Mouse (Mus musculus): ENCODE data around the gene Cdc14a. TPM values are rescaled to one million over a fixed set of nuclear protein-coding genes. Genes with fewer than 3 reads are reported as not detected.

Gene Cdc14a
- 1 to 10 TPM; 4.3 to 4.5 TPM for total RNA-seq (2021)

DNA sequence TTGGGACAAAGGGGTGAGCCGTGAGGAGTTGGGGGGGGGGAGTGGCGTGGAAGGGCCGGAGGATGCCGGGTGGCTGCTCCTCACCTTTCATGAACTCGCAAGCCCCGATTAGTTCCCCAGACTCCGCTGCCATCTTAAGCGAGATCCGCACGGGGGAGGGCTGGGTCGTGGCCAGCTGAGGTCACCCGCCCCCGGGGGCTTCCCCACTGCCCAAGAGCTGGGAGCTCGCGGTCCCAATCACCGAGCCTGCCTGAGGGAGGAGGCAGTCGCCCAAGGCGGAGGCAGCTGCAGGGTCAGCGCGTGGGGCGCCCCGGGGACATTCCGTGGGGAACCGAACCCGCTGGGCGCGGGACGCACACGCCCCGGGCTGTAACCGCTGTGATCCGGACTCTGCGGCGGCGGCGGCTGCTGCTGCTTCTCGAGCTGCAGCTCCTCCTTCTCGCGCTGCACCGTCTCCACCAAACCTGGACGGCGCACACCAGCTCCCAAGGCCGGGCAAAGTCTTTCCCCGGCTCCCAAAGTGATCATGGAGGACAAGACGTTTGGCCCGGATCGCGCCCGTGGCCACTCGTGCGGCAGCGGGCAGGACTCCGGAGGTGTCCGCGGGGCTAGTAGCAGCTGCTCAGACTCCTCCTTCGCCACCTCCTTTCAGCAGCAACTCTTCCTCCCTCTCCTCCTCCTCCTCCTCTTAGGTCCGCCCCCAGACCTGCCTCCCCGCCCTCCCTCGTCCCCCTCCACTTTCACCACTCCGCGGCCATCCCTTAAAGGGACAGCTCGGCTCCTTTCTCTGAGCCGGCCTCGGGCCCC is at the start of gene Cdc14a:
Gene Cdc14a (minus strand): TSS at position 680 of the 807 bp plus-strand sequence.
- peak; percentile 44 to 52 for DNase-seq (ENCODE audit: extremely low spot score in 1 of 2, low spot score in 1 of 2)

- no peak for DNase-seq (ENCODE audit: extremely low spot score in 1 of 2, low spot score in 1 of 2)
These were observed 41.9 kb upstream of the Cdc14a start for GRCm38 (mm10) chr3:116465709-116466108.

DNA sequence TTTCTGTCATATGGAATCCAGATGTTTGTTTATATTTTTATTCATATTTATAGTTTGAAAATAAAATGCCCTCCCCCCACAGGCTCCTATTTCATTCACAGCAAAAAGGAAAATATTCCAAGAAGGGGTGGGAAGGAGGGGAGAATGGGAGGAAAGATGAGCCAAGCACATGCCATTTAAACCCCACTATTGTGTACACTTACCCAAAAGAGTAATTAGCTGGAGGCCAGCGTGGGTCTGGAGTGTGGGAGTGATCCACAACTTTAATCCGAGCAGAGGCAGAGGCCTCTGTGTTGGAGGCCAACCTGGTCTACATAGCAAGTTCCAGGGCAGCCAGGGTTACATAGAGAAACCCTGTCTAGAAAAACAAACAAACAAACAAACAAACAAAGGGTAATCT is 40.5 kb upstream of the Cdc14a start:
- DNase-seq (ENCODE audit: extremely low spot score in 1 of 2, low spot score in 1 of 2), result no peak

- DNase-seq (ENCODE audit: extremely low spot score in 1 of 2, low spot score in 1 of 2), result no peak
These were observed 37.2 kb upstream of the Cdc14a start for GRCm38 (mm10) chr3:116461053-116461452.

DNA sequence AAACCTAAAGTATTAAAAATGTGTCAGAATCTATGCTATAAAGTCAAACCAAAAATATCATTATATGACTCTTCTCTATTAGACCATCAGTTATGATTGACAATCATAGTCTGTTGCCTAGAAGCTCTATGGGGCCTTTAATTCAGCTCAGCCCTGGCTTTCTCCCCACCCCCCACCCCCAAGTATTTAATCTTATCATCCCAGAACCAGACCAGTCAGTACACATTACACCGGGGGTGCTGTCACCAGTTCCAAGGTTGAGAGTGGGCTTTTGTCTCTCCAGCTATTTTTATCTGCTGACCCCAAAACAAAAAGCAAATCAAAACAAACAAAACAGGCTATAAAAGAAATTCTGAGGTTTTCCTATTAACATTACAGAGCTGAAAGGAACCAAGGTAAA is 30.7 kb upstream of the Cdc14a start:
- no peak for DNase-seq (ENCODE audit: extremely low spot score in 1 of 2, low spot score in 1 of 2)

DNA sequence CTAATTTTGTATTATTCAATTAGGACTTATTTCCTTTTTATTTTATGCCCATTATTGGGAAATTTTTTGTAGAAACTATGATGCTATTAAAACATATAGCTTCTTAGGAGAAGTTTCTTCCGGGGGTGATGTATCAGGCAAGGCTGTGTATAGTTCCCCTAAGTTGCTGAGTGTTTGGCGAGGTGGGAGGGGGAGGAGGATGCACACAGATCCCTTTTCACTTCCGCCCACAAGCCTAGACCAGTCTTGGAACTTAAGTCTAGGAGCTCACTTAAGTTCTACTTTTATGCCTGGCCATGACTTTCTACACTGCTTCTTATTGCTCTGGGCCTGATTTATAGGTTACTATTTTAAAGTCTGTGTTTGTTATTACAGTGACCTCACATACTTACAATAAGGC is 26.9 kb upstream of the Cdc14a start:
- DNase-seq (ENCODE audit: extremely low spot score in 1 of 2, low spot score in 1 of 2), result no peak

DNA sequence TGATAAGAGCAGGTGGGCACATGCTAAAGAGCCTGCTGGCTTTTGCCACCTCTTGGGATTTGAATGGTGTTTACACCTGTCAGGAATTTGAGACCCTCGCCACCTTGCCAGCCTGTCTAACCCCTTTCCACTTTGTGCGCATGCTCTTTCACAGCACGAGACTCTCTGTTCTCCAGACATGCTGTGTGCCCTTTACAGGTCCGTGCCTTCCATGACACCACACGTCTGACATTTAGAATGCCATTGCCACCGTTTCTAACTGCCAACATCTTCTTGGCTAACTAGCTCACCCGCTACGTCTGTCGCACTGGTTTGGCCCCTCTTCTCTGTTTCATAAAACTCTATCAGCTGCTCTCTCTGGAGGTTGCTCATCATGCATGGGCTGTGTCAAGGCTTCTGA is 20.5 kb upstream of the Cdc14a start:
- no peak for DNase-seq (ENCODE audit: extremely low spot score in 1 of 2, low spot score in 1 of 2)

DNA sequence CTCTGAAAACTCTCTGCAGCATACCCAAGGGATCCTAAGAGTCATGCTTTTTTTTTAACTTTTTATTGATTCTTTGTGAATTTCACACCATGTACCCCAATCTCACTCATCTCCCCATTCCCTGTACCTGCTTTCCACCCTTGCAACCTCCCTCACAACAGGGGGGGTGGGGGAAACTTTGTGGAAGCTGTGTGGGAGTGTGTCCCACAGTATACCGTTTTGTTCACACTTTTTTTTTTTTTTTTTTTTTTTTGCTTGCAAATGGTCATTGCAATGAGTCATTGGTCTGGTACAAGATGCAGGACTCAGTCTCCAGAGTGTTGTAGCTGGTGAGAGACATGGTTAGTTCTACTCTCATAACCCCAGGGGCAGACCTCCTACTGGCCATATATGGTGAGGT is 19.0 kb upstream of the Cdc14a start:
- DNase-seq (ENCODE audit: extremely low spot score in 1 of 2, low spot score in 1 of 2), result no peak

DNA sequence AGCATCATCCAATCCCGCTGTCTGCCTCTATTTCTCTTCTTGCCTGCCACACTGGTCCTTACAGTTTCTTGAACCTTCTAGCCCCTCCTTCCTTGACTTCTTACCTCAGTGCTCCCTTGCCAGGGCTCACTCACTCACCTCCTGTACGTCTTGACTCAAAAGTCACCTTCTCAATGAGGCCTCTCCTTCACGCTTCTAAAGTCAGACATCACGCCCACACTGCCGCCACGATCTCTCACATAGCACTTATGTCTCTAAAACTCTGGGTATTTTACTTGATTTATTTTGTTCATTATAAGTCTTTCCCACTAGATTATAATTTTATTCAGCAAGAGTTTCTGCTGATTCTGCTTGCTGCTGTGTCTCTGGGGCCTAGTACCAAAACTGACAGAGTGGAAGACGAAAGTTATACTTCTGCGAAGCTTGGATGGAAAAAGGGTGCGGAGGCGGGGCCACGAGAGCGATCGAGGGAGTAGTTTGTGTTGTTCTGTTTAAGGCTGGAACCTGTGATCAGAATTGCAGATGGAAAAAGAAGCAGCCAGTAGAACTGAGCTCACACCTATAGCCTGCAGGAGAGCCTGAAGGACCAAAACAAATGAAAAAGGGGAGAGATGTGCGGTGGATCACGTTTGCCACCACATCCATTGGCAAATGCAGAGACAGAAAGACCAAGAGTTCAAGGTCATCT is 17.8 kb upstream of the Cdc14a start:
- DNase-seq (ENCODE audit: extremely low spot score in 1 of 2, low spot score in 1 of 2), result no peak

DNA sequence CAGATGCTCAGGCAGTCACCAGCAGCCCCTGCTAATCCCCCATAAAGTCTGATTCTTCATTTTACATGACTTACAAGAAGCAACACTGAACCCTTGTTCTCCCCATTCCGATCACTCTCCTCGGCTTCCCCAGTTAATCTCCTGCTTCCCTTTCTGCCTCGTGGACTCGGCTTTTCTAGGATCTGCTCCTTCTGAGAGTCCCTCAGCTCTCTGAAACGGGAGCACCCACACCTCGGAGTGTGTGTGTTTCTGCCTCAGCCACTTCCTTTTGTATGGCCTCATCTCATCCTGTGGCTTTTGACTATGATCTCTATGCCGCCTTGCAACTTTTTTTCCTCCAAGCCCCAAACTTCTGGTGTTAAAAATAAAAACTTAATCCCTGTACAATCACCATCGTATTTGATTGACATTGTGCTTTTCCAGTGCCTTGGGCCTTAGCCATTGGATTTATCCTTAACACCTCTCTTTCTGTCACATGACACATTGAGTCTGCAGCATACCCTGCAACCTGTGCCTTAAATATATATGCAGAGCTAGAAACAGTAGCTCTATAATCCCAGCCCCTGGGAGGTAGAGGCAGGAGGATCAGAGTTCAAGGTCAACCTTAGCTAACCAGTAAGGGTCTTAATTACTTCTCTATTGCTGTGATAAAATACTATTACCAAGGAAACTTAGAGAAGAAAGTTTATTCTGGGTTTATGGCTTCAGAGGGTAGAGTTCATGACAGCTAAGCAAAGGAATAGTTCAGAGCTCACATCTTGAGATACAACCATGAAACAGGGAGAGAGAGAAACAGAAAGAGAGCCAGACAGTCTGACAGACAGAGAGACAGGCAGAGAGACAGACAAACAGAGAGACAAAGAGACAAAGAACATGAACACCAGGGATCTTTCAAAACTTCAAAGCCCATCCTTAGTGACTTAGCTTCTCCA is 16.5 kb upstream of the Cdc14a start:
- DNase-seq (ENCODE audit: extremely low spot score in 1 of 2, low spot score in 1 of 2), result no peak

DNA sequence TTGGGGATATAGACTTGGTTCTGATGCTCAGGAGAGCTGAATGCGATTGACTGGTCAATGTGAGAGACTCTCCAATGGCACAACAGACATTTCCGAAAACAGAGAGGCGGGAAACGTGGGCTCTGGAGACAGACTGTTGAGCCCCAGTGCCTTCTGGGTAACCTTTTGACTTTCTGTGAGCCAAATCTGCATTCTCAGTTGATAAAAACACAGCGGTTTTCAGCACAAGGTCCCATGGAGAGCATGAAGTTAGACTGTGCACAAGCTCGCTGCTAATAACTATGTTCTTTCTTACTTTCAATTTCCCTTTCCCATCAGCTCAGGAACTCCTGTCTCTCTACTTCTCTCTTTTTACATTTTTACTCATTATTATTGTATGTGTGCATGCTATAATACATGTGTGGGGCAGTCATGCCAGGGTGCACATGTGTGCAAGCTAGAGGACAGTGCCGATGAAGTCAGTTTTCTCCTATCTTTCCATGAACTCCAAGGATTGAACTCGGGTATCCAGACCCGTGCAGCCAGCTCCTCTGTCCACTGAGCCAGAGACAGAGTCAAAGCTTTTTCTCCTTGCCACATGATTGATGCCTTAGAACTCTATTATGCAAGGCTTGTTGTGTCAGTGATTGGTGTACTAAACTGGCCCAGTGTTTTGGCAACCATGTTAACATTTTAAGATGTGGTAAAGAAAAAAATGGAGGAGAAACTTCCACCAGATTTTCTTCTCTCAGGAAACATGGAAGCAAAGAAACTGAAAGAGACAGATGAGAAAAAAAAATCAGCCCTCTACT is 13.2 kb upstream of the Cdc14a start:
- no peak for DNase-seq (ENCODE audit: extremely low spot score in 1 of 2, low spot score in 1 of 2)

- no peak for DNase-seq (ENCODE audit: extremely low spot score in 1 of 2, low spot score in 1 of 2)
These were observed 12.3 kb upstream of the Cdc14a start for GRCm38 (mm10) chr3:116436113-116436512.

DNA sequence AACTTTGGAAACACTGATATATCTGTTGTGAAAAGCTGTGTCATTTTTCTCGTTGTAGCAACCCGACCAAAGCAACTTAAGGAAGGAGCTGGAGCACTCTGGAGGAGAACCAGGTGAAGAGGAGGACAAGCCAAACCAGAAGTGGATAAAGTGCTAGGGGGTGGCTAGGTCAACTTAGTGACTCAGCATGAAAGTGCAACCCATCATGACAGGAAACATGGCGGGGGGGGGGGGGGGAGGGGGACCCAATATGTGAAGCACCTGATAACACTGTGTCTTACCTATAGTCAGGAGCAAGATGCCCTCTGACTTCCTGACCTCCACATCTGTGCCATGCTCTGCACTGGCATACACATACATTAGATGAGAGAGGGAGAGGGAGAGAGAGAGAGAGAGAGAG is 10.9 kb upstream of the Cdc14a start:
- DNase-seq (ENCODE audit: extremely low spot score in 1 of 2, low spot score in 1 of 2), result no peak

- DNase-seq (ENCODE audit: extremely low spot score in 1 of 2, low spot score in 1 of 2), result no peak
These were observed 2.1 kb upstream of the Cdc14a start for GRCm38 (mm10) chr3:116425901-116426300.

DNA sequence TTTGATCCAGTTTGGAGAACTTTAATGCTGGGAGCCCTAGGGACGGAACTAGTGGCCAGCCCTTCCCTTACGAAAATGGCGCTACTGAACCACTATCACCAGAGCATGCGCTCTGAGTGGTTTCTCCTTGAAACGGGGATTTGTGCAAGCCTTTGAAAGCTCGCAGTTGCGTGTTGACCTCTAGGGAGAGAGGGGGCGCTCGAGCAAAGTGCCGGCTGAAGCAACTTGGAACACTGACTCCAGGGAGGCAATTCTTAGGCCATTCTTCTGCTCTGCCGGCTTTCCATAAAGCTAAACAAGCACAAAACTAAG is 1.1 kb upstream of the Cdc14a start:
- peak; percentile 23 to 63 for DNase-seq (ENCODE audit: extremely low spot score in 1 of 2, low spot score in 1 of 2)

DNA sequence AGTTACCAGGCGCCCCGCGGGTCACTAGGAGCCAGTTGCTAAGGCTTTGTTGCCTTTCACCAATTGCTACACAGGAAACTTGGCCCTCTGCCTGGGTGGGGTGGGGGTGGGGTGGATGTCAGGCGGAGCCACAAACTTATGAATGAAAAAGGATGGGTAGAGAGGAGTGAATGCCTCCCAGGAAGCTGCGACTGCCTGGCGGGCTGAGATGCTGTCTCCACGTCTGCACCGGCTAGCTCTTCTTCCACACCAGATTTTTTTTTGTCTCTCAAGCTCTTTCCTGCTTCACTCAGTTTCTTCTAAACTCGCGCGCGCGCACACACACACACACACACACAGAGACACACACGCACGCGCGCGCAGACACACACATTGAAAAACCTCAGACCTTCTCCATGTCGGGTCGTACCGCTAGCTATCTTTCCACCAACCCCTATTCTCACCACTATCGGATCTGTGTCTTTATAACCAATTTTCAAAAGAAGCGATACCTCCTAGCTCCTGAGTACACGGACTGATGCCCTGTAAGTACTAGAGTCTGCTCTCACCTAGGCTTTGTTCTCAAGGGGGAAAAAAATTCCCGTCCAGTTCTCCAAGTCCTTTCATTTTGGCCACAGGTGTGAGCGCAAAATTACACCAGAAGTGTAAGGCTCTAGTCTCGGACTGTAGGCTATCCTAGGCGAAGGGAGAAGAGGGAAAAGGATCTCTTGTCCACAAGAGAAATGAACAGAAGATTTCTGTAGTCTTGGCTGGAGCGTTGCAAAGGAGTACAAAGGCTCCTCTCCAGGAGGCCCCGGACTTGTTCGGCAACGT is 534 bp upstream of the Cdc14a start:
- peak in 1 of 2 experiments; percentile 44 for DNase-seq (ENCODE audit: extremely low spot score in 1 of 2, low spot score in 1 of 2)

GRCm38 (mm10) chr3:116422795-116423352 is 958 bp downstream of the Cdc14a start:
- DNase-seq (ENCODE audit: extremely low spot score in 1 of 2, low spot score in 1 of 2), result peak; percentile 26 to 43

- DNase-seq (ENCODE audit: extremely low spot score in 1 of 2, low spot score in 1 of 2), result no peak
These were observed 1.8 kb downstream of the Cdc14a start for GRCm38 (mm10) chr3:116422074-116422473.

DNA sequence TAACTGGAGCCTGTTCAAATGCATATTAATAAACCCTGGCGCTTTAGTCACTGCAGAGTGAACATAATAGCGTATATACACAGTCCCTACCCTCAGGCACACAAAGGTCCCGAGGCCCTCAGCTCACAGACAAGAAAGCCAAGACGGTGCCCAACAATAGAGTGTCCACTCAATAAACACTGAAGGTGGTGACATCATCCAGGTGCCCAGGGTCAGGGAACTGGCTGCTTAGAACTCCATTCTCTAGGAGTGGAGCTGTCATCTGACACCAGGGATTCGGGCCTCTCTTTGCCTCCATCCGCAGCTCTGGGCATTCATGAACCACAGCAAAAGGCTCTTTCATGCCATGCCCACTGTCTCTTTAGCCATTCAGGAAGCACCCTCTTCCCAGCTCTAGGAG is 2.7 kb downstream of the Cdc14a start:
- no peak for DNase-seq (ENCODE audit: extremely low spot score in 1 of 2, low spot score in 1 of 2)
